Mouse (Mus musculus) effector memory CD4-positive, alpha-beta T cell, adult 5 months (primary cell): ENCODE results near the gene Uggt1. TPM values are rescaled to one million over a fixed set of nuclear protein-coding genes. Genes with fewer than 3 reads are reported as not detected.

Experiments
- polyA plus RNA-seq: library from polyadenylated mRNA; unstranded; fragments of 100-300 nt; shearing (Covaris generic); gene quantifications from one replicate; pipeline ENCODE4 v1.2.1, GENCODE M21; 2017

The Uggt1 gene
- polyA plus RNA-seq, result 86.8 TPM

GRCm38 (mm10) chr1:36244058-36244827 lies at the start of gene Uggt1:
Gene Uggt1 (minus strand): TSS chr1:36244720.

GRCm38 (mm10) chr1:36274455-36274854 lies 29.9 kb upstream of the Uggt1 start, which contains the start of gene Neurl3:
Gene Neurl3 (minus strand): TSS chr1:36274679.

Other genes with a start within 250 kb of the Uggt1 start
- gene Hs6st1, start 176.3 kb downstream of the Uggt1 start, polyA plus RNA-seq, result 19.5 TPM
- 602 TPM for gene Neurl3, start 30.0 kb upstream of the Uggt1 start, polyA plus RNA-seq
- 634 TPM for gene Arid5a, start 63.0 kb upstream of the Uggt1 start, polyA plus RNA-seq
- gene Kansl3, start 124.5 kb upstream of the Uggt1 start, polyA plus RNA-seq, result 89.9 TPM
- 0.51 TPM for gene Fer1l5, start 127.6 kb upstream of the Uggt1 start, polyA plus RNA-seq
- 23.3 TPM for gene Lman2l, start 200.6 kb upstream of the Uggt1 start, polyA plus RNA-seq
- 4.6 TPM for gene Cnnm4, start 226.9 kb upstream of the Uggt1 start, polyA plus RNA-seq